Mouse (Mus musculus) left cerebral cortex, postnatal 36 days (tissue): ENCODE data around the gene Csn1s2b. TPM values are rescaled to one million over a fixed set of nuclear protein-coding genes. Genes with fewer than 3 reads are reported as not detected.
"Not testable (repeated sequence)": the region's sequence is repeated elsewhere in the genome, so short reads cannot be mapped to it uniquely, and the experiment has no call there.

Experiments
- DNase-seq, 2 experiments: peaks; one replicate each; pipeline ENCODE4 v3.0.0; 2021 to 2022; ENCODE audit warnings: low spot score in 2 of 2, mixed read lengths in 1 of 2
- intact Hi-C: fragments of 180-260 bp; cut with DNase I; formaldehyde crosslinking; loops from one replicate; pipeline ENCODE4 v1.15.1; 2025
- total RNA-seq, 2 experiments: library from RNA; stranded (reverse); gene quantifications; 2 replicates each; pipeline ENCODE4 v1.2.3; 2021

Csn1s2b gene
- total RNA-seq = not detected

- no peak for DNase-seq
- intact Hi-C loops = no loop called here
These were observed at the start of gene Csn1s2b for GRCm38 (mm10) chr5:87807782-87808181. Gene Csn1s2b, plus strand, starts transcription at chr5:87808082.

DNA sequence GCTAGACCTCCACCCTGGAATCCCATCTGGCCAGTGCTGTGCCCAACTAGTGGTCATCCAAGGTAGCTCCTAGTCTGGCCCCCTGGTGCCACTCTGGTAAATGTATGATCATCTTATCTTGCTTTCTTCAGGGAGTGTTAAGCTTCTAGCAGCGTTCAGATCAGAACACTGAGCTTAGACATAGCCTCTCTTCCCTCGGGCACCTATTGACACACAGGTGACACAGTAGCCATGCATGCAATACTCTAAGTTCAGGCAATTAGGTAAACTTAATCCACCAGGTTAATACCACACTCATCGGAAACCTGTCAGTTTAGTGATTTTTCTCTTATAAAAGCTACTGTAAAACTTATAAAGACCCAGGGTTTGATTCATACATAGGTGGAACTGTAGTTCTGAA, 43.3 kb upstream of the Csn1s2b start:
- no peak for DNase-seq
- intact Hi-C loops = no loop called here

DNA sequence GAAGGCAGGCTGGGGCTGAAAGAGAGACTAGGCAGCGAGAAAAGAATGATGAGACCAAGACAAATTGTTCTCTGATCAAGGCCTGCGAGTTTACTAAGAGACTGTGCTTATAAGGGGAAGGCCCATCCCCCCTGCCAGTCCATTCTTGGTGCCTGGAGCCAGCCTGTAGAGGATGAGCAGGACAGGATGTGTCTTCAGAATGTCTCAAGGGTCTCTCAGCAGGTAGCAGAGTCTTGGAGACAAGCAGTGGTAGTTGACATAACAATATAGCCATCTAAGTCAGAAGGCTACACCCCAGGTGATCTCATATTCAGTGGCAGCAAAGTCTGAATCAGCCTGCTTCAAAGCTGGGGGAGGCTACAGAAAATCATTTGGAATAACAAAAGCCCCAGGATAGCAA, 35.7 kb upstream of the Csn1s2b start:
- not testable (repeated sequence) for DNase-seq

GRCm38 (mm10) chr5:87774267-87774666, 33.6 kb upstream of the Csn1s2b start, which contains the start of gene Csn1s2a:
Gene Csn1s2a, plus strand, starts transcription at chr5:87774567.
- intact Hi-C loops = no loop called here
- DNase-seq = no peak

More for the DNA sequence above, 35.7 kb upstream of the Csn1s2b start:
- intact Hi-C loops = not testable (repeated sequence)

DNA sequence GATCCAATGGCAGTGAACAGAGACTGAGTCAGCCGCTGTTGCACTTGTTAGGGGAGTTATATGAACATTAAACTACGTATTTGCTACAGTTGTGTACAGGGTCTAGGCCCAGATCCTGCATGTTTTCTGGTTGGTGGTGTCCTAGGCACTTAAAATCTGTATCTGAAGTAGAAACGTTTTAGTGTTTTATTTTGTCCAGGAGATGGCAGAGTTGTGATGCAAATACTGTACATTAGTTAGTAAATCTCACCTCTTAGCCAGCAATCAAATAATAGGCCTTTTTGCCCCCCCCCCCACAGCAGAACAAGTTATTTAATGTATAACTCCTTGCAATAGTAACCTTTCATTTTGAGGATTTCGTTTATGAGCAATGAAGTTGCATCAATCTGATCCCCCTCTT, 25.2 kb upstream of the Csn1s2b start:
- no peak for DNase-seq
- intact Hi-C loops = loop anchor here (2.0 to 10.0 kb wide), 3 partner anchors 158 to 612 kb away; no protein-coding TSS in a partner anchor

DNA sequence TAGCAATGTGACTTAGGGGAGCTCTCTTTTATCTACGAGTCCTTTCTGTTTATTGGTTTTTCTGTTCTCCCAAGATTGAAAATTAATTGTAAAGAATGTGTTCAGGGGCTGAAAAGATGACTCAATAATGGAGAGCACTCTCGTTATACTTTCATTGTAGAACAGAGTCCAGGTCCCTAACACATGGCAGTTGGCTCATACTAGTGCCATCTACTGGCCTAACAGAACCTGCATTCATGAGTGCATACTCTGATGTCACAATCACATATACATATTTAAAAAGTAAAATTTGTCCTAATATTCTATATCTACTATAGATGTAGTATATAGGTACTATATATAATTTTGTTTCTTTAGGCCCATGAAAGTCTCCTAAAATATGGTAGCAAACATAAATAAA, 1.4 kb downstream of the Csn1s2b start:
- intact Hi-C loops = no loop called here
- no peak for DNase-seq

DNA sequence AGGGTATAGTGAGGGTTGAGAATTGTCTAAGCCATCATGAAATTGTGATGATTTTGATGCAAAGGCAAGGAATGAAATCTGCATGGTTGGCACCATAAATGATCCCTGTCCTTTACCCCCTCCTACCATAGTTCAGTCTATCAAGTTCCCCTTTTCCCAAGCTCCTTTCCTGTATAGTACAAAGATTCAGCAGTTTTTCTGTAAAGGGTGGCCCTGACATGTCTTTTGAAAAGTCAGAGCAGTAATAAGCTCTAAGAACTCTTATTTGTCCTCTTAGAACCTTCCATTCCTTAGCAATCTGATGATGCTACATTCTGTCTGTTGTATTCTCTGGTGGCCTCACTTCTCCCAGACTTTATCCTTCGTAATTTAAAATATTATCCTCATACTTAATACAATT, 17.5 kb downstream of the Csn1s2b start, which contains the start of gene Prr27:
TSS of gene Prr27 (plus strand) at position 301 of the 400 bp plus-strand sequence.
- intact Hi-C loops = no loop called here
- DNase-seq = no peak

DNA sequence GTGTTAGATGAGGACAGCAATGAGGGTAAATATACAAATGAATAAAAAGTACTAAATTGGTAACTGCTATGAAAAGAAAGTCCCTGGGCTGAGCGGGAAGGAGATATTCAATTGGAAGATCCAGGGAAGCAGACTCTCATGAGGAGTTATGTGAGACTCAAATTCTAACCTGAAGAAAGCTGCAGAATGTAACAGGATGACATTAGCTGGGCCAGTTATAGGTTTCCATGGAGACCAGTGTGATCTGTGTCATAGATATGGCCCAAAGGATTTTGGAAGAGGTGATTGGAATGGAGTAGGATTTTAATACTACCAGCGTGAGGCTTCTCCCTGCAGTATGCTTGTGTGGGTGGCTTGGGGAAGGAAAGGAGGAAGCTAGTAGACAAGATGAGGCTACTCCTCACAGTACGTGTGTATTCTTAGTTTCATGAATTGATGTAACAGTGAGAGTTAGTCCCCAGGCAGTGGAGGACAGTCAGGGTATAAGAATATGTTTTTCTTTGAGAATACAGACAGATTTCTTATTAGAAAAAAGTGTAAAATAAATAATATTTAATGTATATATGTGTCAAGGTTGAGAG, 47.3 kb downstream of the Csn1s2b start:
- intact Hi-C loops = no loop called here
- DNase-seq = no peak

- DNase-seq = no peak
- intact Hi-C loops = no loop called here
These were observed 62.2 kb downstream of the Csn1s2b start for GRCm38 (mm10) chr5:87870084-87870483.

GRCm38 (mm10) chr5:87871423-87871822, 63.5 kb downstream of the Csn1s2b start:
- no peak for DNase-seq
- intact Hi-C loops = no loop called here

Other genes with a start within 250 kb of the Csn1s2b start
- gene Sult1d1, start 239.1 kb upstream of the Csn1s2b start, total RNA-seq = not detected
- not detected for gene Sult1e1, start 216.5 kb upstream of the Csn1s2b start, total RNA-seq
- not detected for gene Csn1s1, start 141.9 kb upstream of the Csn1s2b start, total RNA-seq
- not detected for gene Csn2, start 108.5 kb upstream of the Csn1s2b start, total RNA-seq
- gene Csn1s2a, start 33.5 kb upstream of the Csn1s2b start, total RNA-seq = not detected
- gene Prr27, start 17.6 kb downstream of the Csn1s2b start, total RNA-seq = not detected
- gene Odam, start 76.9 kb downstream of the Csn1s2b start, total RNA-seq = not detected
- gene Csn3, start 117.5 kb downstream of the Csn1s2b start, total RNA-seq = not detected
- not detected for gene 2310003L06Rik, start 161.4 kb downstream of the Csn1s2b start, total RNA-seq
- not detected for gene Gm28434, start 161.4 kb downstream of the Csn1s2b start, total RNA-seq
- not detected for gene Cabs1, start 171.4 kb downstream of the Csn1s2b start, total RNA-seq
- gene Smr3a, start 194.5 kb downstream of the Csn1s2b start, total RNA-seq = not detected